Mouse (Mus musculus) forebrain, embryonic 16.5 days (tissue): ENCODE data around the gene Anp32a. TPM values are rescaled to one million over a fixed set of nuclear protein-coding genes. Genes with fewer than 3 reads are reported as not detected.

Experiments used
- ATAC-seq: fragments of 200-750 bp; cut with Nextera tagmentation; 2 replicates; pipeline ENCODE4 v1.8.0; 2017; ENCODE audit warnings: mild to moderate bottlenecking, moderate library complexity
- H3K27ac ChIP-seq: fragments of 300-500 bp; sonication (generic); 2 replicates; pipeline ENCODE4 v1.5.1; 2014; ENCODE audit warnings: low read length, control low read depth
- H3K27me3 ChIP-seq: fragments of 300-500 bp; sonication (generic); replicated peaks from 2 replicates; pipeline ENCODE4 v1.6.1; 2014; ENCODE audit warnings: low read length; ENCODE audit not compliant: control insufficient read depth, insufficient read depth
- H3K36me3 ChIP-seq: fragments of 300-500 bp; sonication (generic); 2 replicates; pipeline ENCODE4 v1.6.1; 2014; ENCODE audit not compliant: control insufficient read depth, insufficient read depth
- H3K4me1 ChIP-seq: fragments of 300-500 bp; sonication (generic); replicated peaks from 2 replicates; pipeline ENCODE4 v1.6.1; 2014; ENCODE audit warnings: low read length; ENCODE audit not compliant: control insufficient read depth, insufficient read depth
- H3K4me2 ChIP-seq: fragments of 300-500 bp; sonication (generic); 2 replicates; pipeline ENCODE4 v1.6.1; 2014; ENCODE audit warnings: mild to moderate bottlenecking, low read length, control low read depth
- H3K4me3 ChIP-seq: fragments of 300-500 bp; sonication (generic); replicated peaks from 2 replicates; pipeline ENCODE4 v1.5.1; 2014; ENCODE audit warnings: mild to moderate bottlenecking, low read length, control low read depth
- H3K9ac ChIP-seq: fragments of 300-500 bp; sonication (generic); replicated peaks from 2 replicates; pipeline ENCODE4 v1.6.1; 2014; ENCODE audit warnings: low read depth, low read length, control low read depth
- H3K9me3 ChIP-seq: fragments of 300-500 bp; sonication (generic); 2 replicates; pipeline ENCODE4 v1.6.1; 2016; ENCODE audit warnings: low read length; ENCODE audit not compliant: control insufficient read depth
- WGBS: fragments of 180-500 bp; shearing (Covaris S2); extraction: QIAGEN DNeasy Blood & Tissue Kit; methylation state at CpG from one replicate; pipeline ENCODE4 v1.1.7; 2014; 5-methylcytosine and 5-hydroxymethylcytosine counted together
- polyA plus RNA-seq: library from polyadenylated mRNA; unstranded; fragments of >200 nt; fragmentation: Nextera tagmentation; extraction: Ambion mirVana; gene quantifications from 2 replicates; pipeline ENCODE4 v1.2.1, GENCODE M21; 2015

Gene Anp32a
- polyA plus RNA-seq, 1 experiment from 2014 or later: 166 TPM

- H3K4me3 ChIP-seq: peak overlapping the region; percentile 95
- no peaks in the 10 kb centered on the region for H3K9me3 ChIP-seq
- peaks cover 44% of the 10 kb centered on the region for H3K4me1 ChIP-seq
- no peaks in the 10 kb centered on the region for H3K36me3 ChIP-seq
- peak overlapping the region; percentile 95 for H3K27ac ChIP-seq
- no peak for ATAC-seq
- peak overlapping the region; percentile 72 for H3K4me2 ChIP-seq
- 5% methylated on average over 11 of the region's 11 CpGs for WGBS
- H3K9ac ChIP-seq: peak overlapping the region; percentile 81
- no peaks in the 10 kb centered on the region for H3K27me3 ChIP-seq
Measured at GRCm38 (mm10) chr9:62345081-62345481, 4.0 kb downstream of the Anp32a start.

GRCm38 (mm10) chr9:62345633-62346387 is 4.7 kb downstream of the Anp32a start:
- Histone ChIP-seq H3K4me1 (peaks cover 47% of the 10 kb centered on the region), H3K9me3 (no peaks in the 10 kb centered on the region), H3K9ac (peak overlapping the region; percentile 81), H3K27me3 (no peaks in the 10 kb centered on the region), H3K4me3 (peak overlapping the region; percentile 95), H3K27ac (peak overlapping the region; percentile 46; the same call in 1 of the 2 replicates), H3K36me3 (no peaks in the 10 kb centered on the region), H3K4me2 (peak overlapping the region; percentile 72)
- WGBS: 29% methylated on average over 9 of the region's 9 CpGs
- no peak for ATAC-seq

- ATAC-seq: no peak
- 65% methylated on average over 6 of the region's 6 CpGs for WGBS
- Histone ChIP-seq H3K9ac (0 out of 2 replicates have a peak overlapping the region, but pooled peaks have one; percentile 20), H3K27me3 (no peaks in the 10 kb centered on the region), H3K27ac (no peak overlapping the region), H3K4me3 (0 out of 2 replicates have a peak overlapping the region, but pooled peaks have one; percentile 2), H3K4me1 (peaks cover 49% of the 10 kb centered on the region), H3K36me3 (no peaks in the 10 kb centered on the region), H3K9me3 (no peaks in the 10 kb centered on the region), H3K4me2 (peak overlapping the region; percentile 72)
Measured at GRCm38 (mm10) chr9:62346388-62346679, 5.2 kb downstream of the Anp32a start.

- H3K4me3 ChIP-seq: no peak overlapping the region
- H3K9ac ChIP-seq: no peak overlapping the region
- H3K27me3 ChIP-seq: no peaks in the 10 kb centered on the region
- no peaks in the 10 kb centered on the region for H3K36me3 ChIP-seq
- WGBS: 67% methylated on average over 5 of the region's 5 CpGs
- H3K27ac ChIP-seq: no peak overlapping the region
- no peak for ATAC-seq
- H3K4me2 ChIP-seq: no peak overlapping the region
- H3K9me3 ChIP-seq: no peaks in the 10 kb centered on the region
- H3K4me1 ChIP-seq: peaks cover 50% of the 10 kb centered on the region
Measured at GRCm38 (mm10) chr9:62347201-62347600, 6.1 kb downstream of the Anp32a start.

- H3K27me3 ChIP-seq: no peaks in the 10 kb centered on the region
- peaks cover 50% of the 10 kb centered on the region for H3K4me1 ChIP-seq
- H3K4me3 ChIP-seq: no peak overlapping the region
- 80% methylated on average over 10 of the region's 10 CpGs for WGBS
- no peak overlapping the region for H3K9ac ChIP-seq
- H3K4me2 ChIP-seq: no peak overlapping the region
- H3K36me3 ChIP-seq: no peaks in the 10 kb centered on the region
- no peaks in the 10 kb centered on the region for H3K9me3 ChIP-seq
- H3K27ac ChIP-seq: no peak overlapping the region
- ATAC-seq: no peak
Measured at GRCm38 (mm10) chr9:62348050-62348449, 7.0 kb downstream of the Anp32a start.

- no peak overlapping the region for H3K9ac ChIP-seq
- H3K27ac ChIP-seq: no peak overlapping the region
- H3K27me3 ChIP-seq: no peaks in the 10 kb centered on the region
- peaks cover 51% of the 10 kb centered on the region for H3K4me1 ChIP-seq
- H3K4me3 ChIP-seq: no peak overlapping the region
- no peaks in the 10 kb centered on the region for H3K36me3 ChIP-seq
- no peak overlapping the region for H3K4me2 ChIP-seq
- 80% methylated on average over 6 of the region's 6 CpGs for WGBS
- H3K9me3 ChIP-seq: no peaks in the 10 kb centered on the region
- ATAC-seq: no peak
Measured at GRCm38 (mm10) chr9:62348467-62348985, 7.4 kb downstream of the Anp32a start.

GRCm38 (mm10) chr9:62349250-62349649 is 8.2 kb downstream of the Anp32a start:
- H3K4me1 ChIP-seq: peaks cover 57% of the 10 kb centered on the region
- H3K27ac ChIP-seq: no peak overlapping the region
- no peak for ATAC-seq

GRCm38 (mm10) chr9:62350721-62351120 is 9.6 kb downstream of the Anp32a start:
- Histone ChIP-seq H3K27ac (no peak overlapping the region), H3K4me2 (no peak overlapping the region), H3K27me3 (no peaks in the 10 kb centered on the region), H3K9me3 (no peaks in the 10 kb centered on the region), H3K4me1 (peaks cover 51% of the 10 kb centered on the region), H3K9ac (no peak overlapping the region), H3K4me3 (no peak overlapping the region), H3K36me3 (no peaks in the 10 kb centered on the region)
- no peak for ATAC-seq
- 72% methylated on average over 2 of the region's 2 CpGs for WGBS

More at GRCm38 (mm10) chr9:62349250-62349649, 8.2 kb downstream of the Anp32a start:
- Histone ChIP-seq H3K4me2 (no peak overlapping the region), H3K9me3 (no peaks in the 10 kb centered on the region), H3K4me3 (no peak overlapping the region), H3K9ac (no peak overlapping the region), H3K36me3 (no peaks in the 10 kb centered on the region), H3K27me3 (no peaks in the 10 kb centered on the region)
- 38% methylated on average over 15 of the region's 15 CpGs for WGBS

GRCm38 (mm10) chr9:62351200-62351599 is 10.1 kb downstream of the Anp32a start:
- no peak overlapping the region for H3K27ac ChIP-seq
- no peak overlapping the region for H3K9ac ChIP-seq

More at GRCm38 (mm10) chr9:62351200-62351599, 10.1 kb downstream of the Anp32a start:
- no peak for ATAC-seq
- Histone ChIP-seq H3K36me3 (no peaks in the 10 kb centered on the region), H3K27me3 (no peaks in the 10 kb centered on the region), H3K4me1 (peaks cover 47% of the 10 kb centered on the region), H3K9me3 (no peaks in the 10 kb centered on the region), H3K4me3 (no peak overlapping the region), H3K4me2 (no peak overlapping the region)
- 15% methylated on average over 3 of the region's 4 CpGs for WGBS
